18 mouse cellular contexts compared by ENCODE assay signal in genomic region chr14:46692067-46692466, GRCm38 (mm10).
"Had no signal": no experiment of that assay in that cellular context is flagged by ENCODE, and none has a peak within 500 bp of the region (broad histone marks: within the 10 kb centered on the region; RNA-seq: fewer than 3 reads in every experiment).

No protein-coding gene starts in this region.

- H3K36me3 ChIP-seq: midbrain, embryonic 12.5 days; neural tube, embryonic 13.5 days; neural tube, embryonic 15.5 days had no signal

- H3K4me3 ChIP-seq: midbrain, embryonic 12.5 days; myocyte; neural tube, embryonic 13.5 days; neural tube, embryonic 15.5 days had no signal

- H3K4me2 ChIP-seq: lung, embryonic 14.5 days; midbrain, embryonic 12.5 days; neural tube, embryonic 13.5 days; neural tube, embryonic 15.5 days had no signal

- H3K27me3 ChIP-seq: midbrain, embryonic 12.5 days; neural tube, embryonic 13.5 days; neural tube, embryonic 15.5 days had no signal

- ATAC-seq: midbrain, embryonic 16.5 days had no signal

- H3K27ac ChIP-seq: midbrain, embryonic 12.5 days; neural tube, embryonic 13.5 days; neural tube, embryonic 15.5 days had no signal

- H3K9me3 ChIP-seq: midbrain, embryonic 12.5 days; neural tube, embryonic 13.5 days; neural tube, embryonic 15.5 days had no signal

- DNase-seq: lung, adult 18-20 months; lung, embryonic 14.5 days; lung, postnatal 10 days; lung, postnatal 4 days; midbrain, embryonic 14.5 days; retina, postnatal 1 day; right cerebral cortex, adult 18-20 months; right cerebral cortex, postnatal 25 days; right cerebral cortex, postnatal 4 days; spleen, adult 18-20 months; thymus, adult 18-20 months; thymus, postnatal 14 days; thymus, postnatal 36 days had no signal

- H3K9ac ChIP-seq: lung, embryonic 14.5 days; midbrain, embryonic 12.5 days; neural tube, embryonic 13.5 days; neural tube, embryonic 15.5 days had no signal

- H3K4me1 ChIP-seq: neural tube, embryonic 13.5 days had no signal
